Mouse (Mus musculus) heart, embryonic 14.5 days (tissue): ENCODE data around the gene Pcdh19. TPM values are rescaled to one million over a fixed set of nuclear protein-coding genes. Genes with fewer than 3 reads are reported as not detected.
A peak's percentile ranks its signal among the peaks of the same experiment; 100 is the strongest.
"Not testable (repeated sequence)": the region's sequence is repeated elsewhere in the genome, so short reads cannot be mapped to it uniquely, and the experiment has no call there.

Source experiments
- ATAC-seq: fragments of 200-750 bp; cut with Nextera tagmentation; 2 replicates; pipeline ENCODE4 v1.8.0; 2017; ENCODE audit warnings: low read depth, moderate TSS enrichment; ENCODE audit not compliant: insufficient number of reproducible peaks, insufficient read depth, low FRiP score
- H3K27ac ChIP-seq, 2 experiments: fragments of 200-500 bp in 1 of 2; fragments of 300-500 bp in 1 of 2; sonication (generic) in 1 of 2; replicated peaks in 1 of 2; 2 replicates each; pipeline ENCODE4 v1.5.1; 2012 to 2014; ENCODE audit warnings: low read depth in 2 of 2, low read length in 2 of 2, control low read depth in 1 of 2, mild to moderate bottlenecking in 1 of 2, mixed read lengths in 1 of 2; ENCODE audit not compliant: control insufficient read depth in 1 of 2, insufficient read depth in 1 of 2
- H3K27me3 ChIP-seq: fragments of 300-500 bp; sonication (generic); 2 replicates; pipeline ENCODE4 v1.6.1; 2014; ENCODE audit warnings: mild to moderate bottlenecking, low read length, control low read depth; ENCODE audit not compliant: control insufficient read depth, insufficient read depth
- H3K36me3 ChIP-seq: fragments of 300-500 bp; sonication (generic); 2 replicates; pipeline ENCODE4 v1.6.1; 2014; ENCODE audit warnings: mild to moderate bottlenecking, control low read depth, low read length, mixed read lengths; ENCODE audit not compliant: control insufficient read depth, insufficient read depth
- H3K4me1 ChIP-seq, 2 experiments: fragments of 200-500 bp in 1 of 2; fragments of 300-500 bp in 1 of 2; sonication (generic) in 1 of 2; 2 replicates each; pipeline ENCODE4 v1.6.1; 2012 to 2014; ENCODE audit warnings: low read length in 2 of 2, control low read depth in 1 of 2, mixed read lengths in 1 of 2; ENCODE audit not compliant: control insufficient read depth in 2 of 2, insufficient read depth in 2 of 2
- H3K4me2 ChIP-seq: fragments of 300-500 bp; sonication (generic); 2 replicates; pipeline ENCODE4 v1.6.1; 2014; ENCODE audit warnings: mild to moderate bottlenecking, low read length
- H3K4me3 ChIP-seq, 2 experiments: fragments of 200-500 bp in 1 of 2; fragments of 300-500 bp in 1 of 2; sonication (generic) in 1 of 2; 2 replicates each; pipeline ENCODE4 v1.5.1; 2012 to 2014; ENCODE audit warnings: low read length in 2 of 2, mild to moderate bottlenecking in 2 of 2, control low read depth in 1 of 2, low read depth in 1 of 2, moderate library complexity in 1 of 2; ENCODE audit not compliant: control insufficient read depth in 1 of 2, insufficient read depth in 1 of 2
- H3K9ac ChIP-seq: fragments of 300-500 bp; sonication (generic); 2 replicates; pipeline ENCODE4 v1.6.1; 2014; ENCODE audit warnings: mild to moderate bottlenecking, low read length
- H3K9me3 ChIP-seq: fragments of 300-500 bp; sonication (generic); 2 replicates; pipeline ENCODE4 v1.6.1; 2016; ENCODE audit warnings: low read length, control low read depth; ENCODE audit not compliant: control insufficient read depth
- WGBS: fragments of 180-500 bp; shearing (Covaris S2); extraction: QIAGEN DNeasy Blood & Tissue Kit; methylation state at CpG from one replicate; pipeline ENCODE4 v1.1.7; 2014; 5-methylcytosine and 5-hydroxymethylcytosine counted together
- polyA plus RNA-seq: library from polyadenylated mRNA; unstranded; fragments of >200 nt; fragmentation: Nextera tagmentation; extraction: Ambion mirVana; gene quantifications from 2 replicates; pipeline ENCODE4 v1.2.1, GENCODE M21; 2014

The Pcdh19 gene
- 0.58 and 0.61 TPM in 2 replicates for polyA plus RNA-seq

GRCm38 (mm10) chrX:133688840-133689239, at the start of gene Pcdh19:
TSS of gene Pcdh19 (minus strand) at chrX:133688987.
- H3K36me3 ChIP-seq, result no peaks in the 10 kb centered on the region
- peaks cover 41% of the 10 kb centered on the region for H3K27me3 ChIP-seq
- peak within 1 kb of the TSS; percentile 44 for H3K9ac ChIP-seq
- H3K4me2 ChIP-seq, result peak within 1 kb of the TSS; percentile 88
- H3K9me3 ChIP-seq, result no peaks in the 10 kb centered on the region
- no peak within 1 kb of the TSS for H3K27ac ChIP-seq
- H3K4me1 ChIP-seq, result no peaks in the 10 kb centered on the region; a peak in 1 of 4 replicates
- peak within 1 kb of the TSS; percentile 46 for H3K4me3 ChIP-seq
- ATAC-seq, result peak; percentile 76
- WGBS, result 24% methylated on average over 24 of the region's 26 CpGs

GRCm38 (mm10) chrX:133735871-133736270, 47.1 kb upstream of the Pcdh19 start:
- no peaks in the 10 kb centered on the region for H3K4me1 ChIP-seq
- H3K9ac ChIP-seq, result no peak overlapping the region
- H3K9me3 ChIP-seq, result no peaks in the 10 kb centered on the region
- H3K4me2 ChIP-seq, result no peak overlapping the region
- WGBS, result 50% methylated on average over 2 of the region's 2 CpGs
- H3K27me3 ChIP-seq, result no peaks in the 10 kb centered on the region; the same call in 1 of the 2 replicates
- H3K27ac ChIP-seq, result no peak overlapping the region
- ATAC-seq, result no peak
- H3K4me3 ChIP-seq, result no peak overlapping the region
- no peaks in the 10 kb centered on the region for H3K36me3 ChIP-seq

- Histone ChIP-seq H3K4me3 (no peak overlapping the region), H3K4me1 (no peaks in the 10 kb centered on the region), H3K27ac (no peak overlapping the region), H3K36me3 (no peaks in the 10 kb centered on the region), H3K4me2 (no peak overlapping the region), H3K9me3 (no peaks in the 10 kb centered on the region), H3K9ac (no peak overlapping the region), H3K27me3 (no peaks in the 10 kb centered on the region; the same call in 1 of the 2 replicates)
- no peak for ATAC-seq
- 38% methylated on average over 6 of the region's 6 CpGs for WGBS
These were observed 46.2 kb upstream of the Pcdh19 start for GRCm38 (mm10) chrX:133734984-133735383.

GRCm38 (mm10) chrX:133721517-133721916, 32.7 kb upstream of the Pcdh19 start:
- Histone ChIP-seq H3K9me3 (no peaks in the 10 kb centered on the region), H3K4me2 (no peak overlapping the region), H3K4me1 (no peaks in the 10 kb centered on the region), H3K27me3 (no peaks in the 10 kb centered on the region), H3K4me3 (no peak overlapping the region), H3K9ac (no peak overlapping the region), H3K27ac (no peak overlapping the region), H3K36me3 (no peaks in the 10 kb centered on the region)
- 69% methylated on average over 3 of the region's 3 CpGs for WGBS
- ATAC-seq, result no peak

GRCm38 (mm10) chrX:133710621-133711020, 21.8 kb upstream of the Pcdh19 start:
- Histone ChIP-seq H3K27me3 (no peaks in the 10 kb centered on the region), H3K4me2 (no peak overlapping the region), H3K4me1 (no peaks in the 10 kb centered on the region), H3K4me3 (no peak overlapping the region), H3K36me3 (no peaks in the 10 kb centered on the region), H3K9me3 (no peaks in the 10 kb centered on the region), H3K9ac (no peak overlapping the region), H3K27ac (no peak overlapping the region)
- 60% methylated on average over 2 of the region's 2 CpGs for WGBS
- ATAC-seq, result no peak

- Histone ChIP-seq H3K27ac (no peak overlapping the region), H3K9ac (no peak overlapping the region), H3K9me3 (no peaks in the 10 kb centered on the region), H3K4me3 (no peak overlapping the region), H3K27me3 (no peaks in the 10 kb centered on the region), H3K36me3 (no peaks in the 10 kb centered on the region), H3K4me2 (no peak overlapping the region), H3K4me1 (no peaks in the 10 kb centered on the region)
- 62% methylated on average over 1 of the region's 1 CpGs for WGBS
- no peak for ATAC-seq
These were observed 14.1 kb upstream of the Pcdh19 start for GRCm38 (mm10) chrX:133702902-133703301.

- H3K9me3 ChIP-seq, H3K4me1 ChIP-seq, H3K9ac ChIP-seq, H3K4me3 ChIP-seq, H3K36me3 ChIP-seq, H3K4me2 ChIP-seq, H3K27me3 ChIP-seq, H3K27ac ChIP-seq, ATAC-seq: not testable (repeated sequence)
- 67% methylated on average over 2 of the region's 4 CpGs for WGBS
These were observed 9.1 kb upstream of the Pcdh19 start for GRCm38 (mm10) chrX:133697871-133698270.

GRCm38 (mm10) chrX:133696461-133696860, 7.7 kb upstream of the Pcdh19 start:
- H3K4me3 ChIP-seq, result no peak overlapping the region
- no peak overlapping the region for H3K27ac ChIP-seq
- no peak overlapping the region for H3K4me2 ChIP-seq
- H3K36me3 ChIP-seq, result no peaks in the 10 kb centered on the region
- H3K9me3 ChIP-seq, result no peaks in the 10 kb centered on the region
- H3K9ac ChIP-seq, result no peak overlapping the region
- 32% methylated on average over 4 of the region's 4 CpGs for WGBS
- no peak for ATAC-seq
- no peaks in the 10 kb centered on the region for H3K4me1 ChIP-seq
- no peaks in the 10 kb centered on the region for H3K27me3 ChIP-seq
